Mouse (Mus musculus) lung, embryonic 15.5 days (tissue): Measurements from ENCODE around the gene Trim6. TPM values are rescaled to one million over a fixed set of nuclear protein-coding genes. Genes with fewer than 3 reads are reported as not detected.

ENCODE experiments used
- ATAC-seq: fragments of 200-750 bp; cut with Nextera tagmentation; 2 replicates; pipeline ENCODE4 v1.8.0; 2017; ENCODE audit warnings: moderate number of reproducible peaks, borderline replicate concordance; ENCODE audit not compliant: low FRiP score, low TSS enrichment; ENCODE audit errors: extremely low read depth
- H3K27ac ChIP-seq: fragments of 300-500 bp; sonication (generic); 2 replicates; pipeline ENCODE4 v1.5.1; 2015; ENCODE audit warnings: moderate library complexity, mild to moderate bottlenecking, inconsistent platforms
- H3K27me3 ChIP-seq: fragments of 300-500 bp; sonication (generic); 2 replicates; pipeline ENCODE4 v1.6.1; 2015; ENCODE audit warnings: inconsistent platforms
- H3K36me3 ChIP-seq: fragments of 300-500 bp; sonication (generic); 2 replicates; pipeline ENCODE4 v1.6.1; 2015; ENCODE audit warnings: inconsistent platforms
- H3K4me1 ChIP-seq: fragments of 300-500 bp; sonication (generic); 2 replicates; pipeline ENCODE4 v1.6.1; 2015; ENCODE audit warnings: inconsistent platforms
- H3K4me2 ChIP-seq: fragments of 300-500 bp; sonication (generic); 2 replicates; pipeline ENCODE4 v1.6.1; 2015; ENCODE audit warnings: inconsistent platforms, mild to moderate bottlenecking, moderate library complexity
- H3K4me3 ChIP-seq: fragments of 300-500 bp; sonication (generic); 2 replicates; pipeline ENCODE4 v1.5.1; 2015; ENCODE audit warnings: mild to moderate bottlenecking, inconsistent platforms
- H3K9ac ChIP-seq: fragments of 300-500 bp; sonication (generic); 2 replicates; pipeline ENCODE4 v1.6.1; 2015; ENCODE audit warnings: inconsistent platforms
- H3K9me3 ChIP-seq: fragments of 300-500 bp; sonication (generic); 2 replicates; pipeline ENCODE4 v1.6.1; 2016; ENCODE audit warnings: inconsistent platforms
- WGBS: fragments of 180-500 bp; shearing (Covaris S2); methylation state at CpG from one replicate; pipeline ENCODE4 v1.1.7; 2015; 5-methylcytosine and 5-hydroxymethylcytosine counted together
- polyA plus RNA-seq: library from polyadenylated mRNA; unstranded; fragments of >200 nt; fragmentation: Nextera tagmentation; extraction: Ambion mirVana; gene quantifications from 2 replicates; pipeline ENCODE4 v1.2.1, GENCODE M21; 2015

Gene Trim6
- 0.75 and 0.98 TPM in 2 replicates for polyA plus RNA-seq

DNA sequence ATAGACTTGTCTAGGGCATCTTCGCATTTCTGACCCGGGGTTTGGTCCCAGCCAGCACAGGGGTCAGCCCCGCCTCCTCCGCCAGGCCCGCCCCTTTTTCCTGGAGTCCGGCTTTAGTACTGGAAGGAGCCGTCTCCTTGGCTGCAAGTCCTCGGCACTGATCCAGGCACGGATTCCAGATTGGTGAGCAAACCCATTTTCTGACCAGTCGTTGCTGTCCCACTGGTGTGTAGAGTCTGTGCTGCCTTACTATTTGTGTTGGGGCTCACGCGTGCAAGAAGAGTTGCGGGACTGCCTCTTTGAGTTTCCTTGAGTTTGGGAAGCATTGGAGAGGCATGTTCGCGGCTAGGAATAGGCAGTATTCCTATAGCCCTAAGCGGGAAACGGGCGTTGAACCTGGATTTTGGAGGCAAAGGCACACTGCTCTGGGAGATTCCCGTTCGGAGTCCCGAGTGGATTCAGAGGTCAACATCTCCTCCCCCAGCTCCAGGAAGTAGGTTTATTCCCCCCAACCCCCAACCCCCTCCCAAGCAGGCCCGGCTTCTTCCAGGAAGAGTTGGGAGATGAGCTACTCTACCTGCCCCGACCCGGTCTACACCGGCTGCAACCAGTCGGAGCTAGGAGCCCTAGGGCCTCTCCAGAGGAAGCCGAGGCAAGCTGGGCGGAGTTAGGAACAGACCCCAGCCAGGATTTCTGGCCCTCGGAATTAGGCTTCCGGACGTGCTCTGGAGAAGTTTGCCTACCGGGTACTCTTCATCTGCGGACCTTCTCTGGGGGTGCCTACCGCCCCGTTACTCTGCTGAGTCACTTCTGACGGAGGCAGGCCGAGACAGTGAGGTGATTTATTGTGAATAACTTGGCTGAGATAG, at the start of gene Trim6:
Trim6 (plus strand) TSS at position 93 of the 869 bp plus-strand sequence.
- Histone ChIP-seq H3K4me3 (peak within 1 kb of the TSS; percentile 38), H3K36me3 (no peaks in the 10 kb centered on the region), H3K9me3 (no peaks in the 10 kb centered on the region), H3K4me2 (peak within 1 kb of the TSS; percentile 64), H3K4me1 (peaks cover 6% of the 10 kb centered on the region; the same call in 1 of the 2 replicates), H3K27ac (no peak within 1 kb of the TSS), H3K27me3 (no peaks in the 10 kb centered on the region), H3K9ac (peak within 1 kb of the TSS; percentile 0; the same call in 1 of the 2 replicates)
- ATAC-seq: peak; percentile 80
- WGBS: 3% methylated on average over 37 of the region's 37 CpGs

DNA sequence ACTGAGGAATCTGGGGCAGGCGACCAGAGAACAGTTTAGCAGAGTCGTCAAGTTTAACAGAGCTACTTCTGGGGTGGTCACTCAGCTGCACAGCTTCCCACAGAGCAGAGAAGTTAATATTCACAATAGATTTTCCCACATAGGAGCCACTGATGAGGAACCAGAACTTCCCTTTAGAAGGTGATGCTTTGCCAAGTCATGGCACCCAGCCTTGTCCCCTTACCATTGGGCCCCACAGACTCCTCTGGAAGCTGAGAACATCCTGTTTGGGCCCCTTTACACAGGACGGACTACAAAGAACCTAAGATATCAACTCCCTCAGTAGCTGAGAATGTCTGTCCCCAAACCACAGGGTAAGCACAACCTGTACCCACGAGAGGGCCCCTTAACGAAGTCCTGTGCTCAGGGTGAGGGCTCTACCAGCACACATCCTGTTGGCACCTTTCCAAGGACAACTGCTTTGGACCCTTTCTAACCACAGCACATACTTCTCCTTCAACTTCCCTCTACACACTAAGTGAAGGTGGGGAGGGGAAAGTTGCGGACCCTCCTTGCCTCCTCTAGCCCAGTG, 48.9 kb upstream of the Trim6 start:
- Histone ChIP-seq H3K9me3 (no peaks in the 10 kb centered on the region), H3K4me1 (no peaks in the 10 kb centered on the region), H3K27me3 (no peaks in the 10 kb centered on the region), H3K27ac (no peak overlapping the region), H3K4me3 (no peak overlapping the region), H3K4me2 (no peak overlapping the region), H3K9ac (no peak overlapping the region), H3K36me3 (no peaks in the 10 kb centered on the region)
- peak; percentile 59; the same call in 1 of the 2 replicates for ATAC-seq
- WGBS: 42% methylated on average over 6 of the region's 6 CpGs

DNA sequence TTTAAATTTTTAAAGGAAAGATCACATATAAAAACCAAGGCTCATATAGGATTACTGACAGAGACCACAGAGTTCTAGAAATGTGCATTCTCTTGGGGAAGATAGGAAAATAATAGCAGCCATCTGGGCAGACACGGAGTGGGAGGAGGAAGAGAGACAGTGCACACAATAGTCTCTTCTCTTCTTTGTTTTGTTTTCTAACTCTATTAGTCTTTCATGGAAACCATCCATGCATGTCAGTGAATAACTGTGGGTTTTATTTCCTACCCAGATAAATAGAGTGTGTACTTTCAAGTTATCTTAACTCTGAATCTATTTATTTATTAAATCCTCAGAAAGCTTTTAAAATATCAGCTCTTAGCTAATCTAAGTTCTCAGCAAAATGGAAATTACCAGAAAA, 43.5 kb upstream of the Trim6 start:
- Histone ChIP-seq H3K4me2 (no peak overlapping the region), H3K36me3 (no peaks in the 10 kb centered on the region), H3K27me3 (no peaks in the 10 kb centered on the region), H3K4me1 (no peaks in the 10 kb centered on the region), H3K9me3 (no peaks in the 10 kb centered on the region), H3K9ac (no peak overlapping the region), H3K4me3 (no peak overlapping the region), H3K27ac (no peak overlapping the region)
- no peak for ATAC-seq
- WGBS: 76% methylated on average over 1 of the region's 1 CpGs

DNA sequence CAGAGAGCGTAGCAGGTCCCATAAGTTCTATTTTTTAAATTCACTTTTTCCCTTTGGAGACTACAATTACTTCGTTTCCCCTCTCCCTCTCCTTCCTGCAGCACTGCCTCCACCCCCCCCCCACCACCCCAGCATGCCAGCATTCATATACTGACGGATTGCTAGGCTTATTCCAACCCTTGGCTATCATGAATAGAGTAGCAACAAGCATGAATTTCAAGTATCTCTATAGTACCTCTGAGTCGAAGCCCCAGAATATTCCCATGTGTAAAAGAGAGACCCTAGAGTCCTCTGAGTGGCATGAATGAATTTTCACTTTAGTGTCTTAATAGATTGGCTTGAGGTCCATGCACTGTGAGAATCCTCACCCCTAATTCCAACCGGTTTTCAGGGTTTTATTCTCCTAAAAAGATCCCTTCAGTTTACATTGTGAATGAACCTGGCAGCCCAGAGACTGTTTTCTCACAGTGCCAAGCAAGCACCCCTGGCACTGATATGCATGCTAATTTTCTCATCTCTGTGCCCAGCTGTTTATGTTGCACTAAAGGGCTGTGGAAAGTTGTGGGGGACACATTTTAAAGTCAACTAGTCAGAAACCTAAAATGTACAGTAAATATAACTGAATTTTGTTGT, 40.1 kb upstream of the Trim6 start:
- H3K4me3 ChIP-seq: no peak overlapping the region
- H3K4me1 ChIP-seq: no peaks in the 10 kb centered on the region
- WGBS: 62% methylated on average over 5 of the region's 5 CpGs
- no peaks in the 10 kb centered on the region for H3K36me3 ChIP-seq
- no peak overlapping the region for H3K9ac ChIP-seq
- H3K9me3 ChIP-seq: no peaks in the 10 kb centered on the region
- H3K27me3 ChIP-seq: no peaks in the 10 kb centered on the region
- H3K27ac ChIP-seq: no peak overlapping the region
- ATAC-seq: no peak
- no peak overlapping the region for H3K4me2 ChIP-seq

DNA sequence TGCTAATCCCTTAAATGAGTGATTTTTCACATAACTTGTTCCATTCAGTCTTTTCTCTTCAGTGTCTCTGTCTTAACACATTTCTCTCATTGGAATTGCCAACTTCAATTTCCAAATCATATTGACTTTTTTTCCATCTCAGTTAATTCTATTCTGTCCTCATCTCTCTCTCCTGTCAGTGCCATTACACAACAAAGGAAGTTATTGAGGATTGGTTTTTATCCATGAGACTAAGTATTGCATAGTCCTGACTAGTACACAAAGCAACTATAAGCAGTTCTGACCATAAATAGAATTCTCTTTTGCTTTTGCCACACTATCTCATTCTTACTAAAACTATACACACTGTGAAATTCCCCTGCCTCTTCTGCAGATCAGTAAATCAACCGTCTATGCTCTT, 39.5 kb upstream of the Trim6 start:
- Histone ChIP-seq H3K36me3 (no peaks in the 10 kb centered on the region), H3K9ac (no peak overlapping the region), H3K4me1 (no peaks in the 10 kb centered on the region), H3K4me3 (no peak overlapping the region), H3K4me2 (no peak overlapping the region), H3K9me3 (no peaks in the 10 kb centered on the region), H3K27me3 (no peaks in the 10 kb centered on the region), H3K27ac (no peak overlapping the region)
- 82% methylated on average over 1 of the region's 1 CpGs for WGBS
- no peak for ATAC-seq

- WGBS: 84% methylated on average over 2 of the region's 2 CpGs
- Histone ChIP-seq H3K9ac (no peak within 1 kb of the TSS), H3K4me1 (no peaks in the 10 kb centered on the region), H3K4me3 (no peak within 1 kb of the TSS), H3K4me2 (no peak within 1 kb of the TSS), H3K9me3 (no peaks in the 10 kb centered on the region), H3K36me3 (no peaks in the 10 kb centered on the region), H3K27me3 (no peaks in the 10 kb centered on the region), H3K27ac (no peak within 1 kb of the TSS)
- no peak for ATAC-seq
These were observed 35.3 kb upstream of the Trim6 start, which contains the start of gene Olfr648 for GRCm38 (mm10) chr7:104183292-104183691. Olfr648 (minus strand) TSS chr7:104183392.

- no peak overlapping the region for H3K9ac ChIP-seq
- no peak for ATAC-seq
- H3K36me3 ChIP-seq: no peaks in the 10 kb centered on the region
- H3K4me3 ChIP-seq: no peak overlapping the region
- no peaks in the 10 kb centered on the region for H3K9me3 ChIP-seq
- H3K27ac ChIP-seq: no peak overlapping the region
- no peaks in the 10 kb centered on the region for H3K4me1 ChIP-seq
- WGBS: 60% methylated on average over 9 of the region's 9 CpGs
- no peak overlapping the region for H3K4me2 ChIP-seq
- H3K27me3 ChIP-seq: no peaks in the 10 kb centered on the region
These were observed 27.3 kb upstream of the Trim6 start for GRCm38 (mm10) chr7:104191275-104191674.

DNA sequence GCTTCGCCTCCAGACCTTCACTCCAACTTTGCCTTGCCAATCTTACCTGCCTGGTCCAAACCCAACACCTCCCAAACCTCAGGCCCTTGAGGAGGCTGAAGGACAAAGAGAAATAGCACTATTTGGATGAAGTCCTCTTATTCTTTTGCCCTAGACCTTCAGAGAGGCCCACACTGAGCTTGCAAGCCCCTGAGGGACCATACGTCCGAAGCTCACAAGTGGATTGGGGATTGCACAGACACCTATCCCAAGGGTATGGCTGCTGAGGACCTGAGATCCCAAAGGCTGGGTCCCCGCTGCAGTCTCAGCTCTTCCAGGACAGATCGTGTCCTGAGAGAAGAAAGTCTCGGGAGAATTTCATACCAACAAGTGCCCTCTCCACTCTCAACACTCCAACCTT, 22.7 kb upstream of the Trim6 start, which contains the start of gene Olfr649:
Olfr649 (minus strand) TSS at position 101 of the 400 bp plus-strand sequence.
- Histone ChIP-seq H3K9ac (no peak within 1 kb of the TSS), H3K4me1 (no peaks in the 10 kb centered on the region), H3K4me2 (no peak within 1 kb of the TSS), H3K27me3 (no peaks in the 10 kb centered on the region), H3K36me3 (no peaks in the 10 kb centered on the region), H3K27ac (no peak within 1 kb of the TSS), H3K9me3 (no peaks in the 10 kb centered on the region), H3K4me3 (no peak within 1 kb of the TSS)
- no peak for ATAC-seq
- WGBS: 73% methylated on average over 6 of the region's 6 CpGs

- no peak overlapping the region for H3K27ac ChIP-seq
- no peaks in the 10 kb centered on the region for H3K36me3 ChIP-seq
- no peak overlapping the region for H3K4me2 ChIP-seq
- H3K9me3 ChIP-seq: no peaks in the 10 kb centered on the region
- peak; percentile 69; the same call in 1 of the 2 replicates for ATAC-seq
- H3K4me3 ChIP-seq: no peak overlapping the region
- no peaks in the 10 kb centered on the region for H3K4me1 ChIP-seq
- no peak overlapping the region for H3K9ac ChIP-seq
- no peaks in the 10 kb centered on the region for H3K27me3 ChIP-seq
- 2% methylated on average over 5 of the region's 5 CpGs for WGBS
These were observed 18.8 kb upstream of the Trim6 start for GRCm38 (mm10) chr7:104199822-104200221.

DNA sequence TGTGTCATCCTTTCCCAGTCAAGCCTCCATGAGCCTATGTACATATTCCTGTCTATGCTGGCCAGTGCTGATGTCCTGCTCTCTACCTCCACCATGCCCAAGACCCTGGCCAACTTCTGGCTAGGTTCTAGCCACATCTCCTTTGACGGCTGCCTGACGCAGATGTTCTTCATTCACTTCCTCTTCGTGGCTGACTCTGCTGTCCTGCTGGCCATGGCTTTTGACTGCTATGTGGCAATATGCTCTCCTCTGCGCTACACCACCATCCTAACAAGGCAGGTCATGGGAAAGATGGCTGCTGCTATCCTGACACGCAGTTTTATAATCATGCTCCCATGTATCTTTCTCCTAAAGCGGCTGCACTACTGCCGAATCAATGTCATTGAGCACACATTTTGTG, 12.4 kb upstream of the Trim6 start:
- Histone ChIP-seq H3K4me3 (no peak overlapping the region), H3K9me3 (no peaks in the 10 kb centered on the region), H3K27me3 (no peaks in the 10 kb centered on the region), H3K27ac (no peak overlapping the region), H3K9ac (no peak overlapping the region), H3K36me3 (no peaks in the 10 kb centered on the region), H3K4me1 (no peaks in the 10 kb centered on the region), H3K4me2 (no peak overlapping the region)
- 92% methylated on average over 7 of the region's 7 CpGs for WGBS
- ATAC-seq: no peak

DNA sequence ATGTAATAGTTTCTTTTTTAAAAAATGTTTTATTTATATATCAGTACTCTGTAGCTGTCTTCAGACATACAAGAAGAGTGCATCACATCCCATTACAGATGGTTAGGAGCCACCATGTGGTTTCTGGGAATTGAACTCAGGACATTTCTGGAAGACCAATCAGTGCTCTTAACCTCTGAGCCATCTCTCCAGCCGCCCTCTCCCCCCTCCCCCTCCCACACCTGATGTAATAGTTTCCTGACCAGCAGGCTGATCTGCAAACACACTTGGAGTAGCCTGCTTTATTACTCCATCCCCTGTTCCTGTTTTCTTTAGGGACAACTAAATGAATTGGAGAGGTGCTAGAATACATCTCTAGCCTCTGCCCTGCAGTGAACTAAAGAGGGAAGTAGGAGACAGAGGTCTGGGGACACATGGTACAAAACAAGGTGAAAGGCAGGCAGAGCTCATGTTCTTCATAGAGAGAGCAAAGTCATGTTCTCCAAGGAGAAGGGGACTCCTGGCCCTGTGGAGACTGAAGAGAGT, 2.5 kb upstream of the Trim6 start:
- H3K9ac ChIP-seq: no peak overlapping the region
- H3K36me3 ChIP-seq: no peaks in the 10 kb centered on the region
- no peak overlapping the region for H3K27ac ChIP-seq
- H3K9me3 ChIP-seq: no peaks in the 10 kb centered on the region
- no peaks in the 10 kb centered on the region for H3K27me3 ChIP-seq
- H3K4me3 ChIP-seq: no peak overlapping the region
- ATAC-seq: no peak
- H3K4me1 ChIP-seq: peaks cover 6% of the 10 kb centered on the region; the same call in 1 of the 2 replicates
- H3K4me2 ChIP-seq: no peak overlapping the region
- 10% methylated on average over 1 of the region's 1 CpGs for WGBS
